Mouse (Mus musculus) MEL (cell line): ENCODE data around the gene Smoc1.

ENCODE experiments used
- CTCF ChIP-seq, 3 experiments: IDR thresholded peaks in 2 of 3; conservative IDR thresholded peaks in 1 of 3; 2 replicates each; pipeline ENCODE4 v1.5.1; 2011 to 2012; ENCODE audit warnings: low read length in 3 of 3, low read depth in 2 of 3, mild to moderate bottlenecking in 2 of 3, improper control_type of control experiment in 1 of 3, inconsistent platforms in 1 of 3, mixed read lengths in 1 of 3, moderate library complexity in 1 of 3; ENCODE audit not compliant: control insufficient read depth in 1 of 3, insufficient read depth in 1 of 3, poor library complexity in 1 of 3, severe bottlenecking in 1 of 3
- KAT2A ChIP-seq: conservative IDR thresholded peaks from 2 replicates; pipeline ENCODE4 v1.6.1; 2012; ENCODE audit warnings: low read depth, low read length, improper control_type of control experiment, inconsistent platforms
- MYC ChIP-seq: IDR thresholded peaks from 2 replicates; pipeline ENCODE4 v1.6.1; 2011; ENCODE audit warnings: low read depth, mild to moderate bottlenecking, low read length, improper control_type of control experiment, moderate library complexity
- POLR2AphosphoS5 ChIP-seq: IDR thresholded peaks from 2 replicates; pipeline ENCODE4 v1.6.1; 2012; ENCODE audit warnings: low read depth, borderline replicate concordance, mild to moderate bottlenecking, inconsistent platforms, low read length, moderate library complexity, mixed read lengths
- RAD21 ChIP-seq: IDR thresholded peaks from 2 replicates; pipeline ENCODE4 v1.6.1; 2011; ENCODE audit warnings: mild to moderate bottlenecking, low read depth, low read length, improper control_type of control experiment
- TCF12 ChIP-seq: IDR thresholded peaks from 2 replicates; pipeline ENCODE4 v1.6.1; 2014; ENCODE audit warnings: low read depth, mild to moderate bottlenecking, inconsistent platforms, low read length, improper control_type of control experiment, moderate library complexity
- ZKSCAN1 ChIP-seq: IDR thresholded peaks from 2 replicates; pipeline ENCODE4 v1.6.1; 2012; ENCODE audit warnings: low read depth, mild to moderate bottlenecking, inconsistent platforms, low read length, improper control_type of control experiment, moderate library complexity

GRCm38 (mm10) chr12:81130692-81131091 lies 104.1 kb downstream of the Smoc1 start:
- no peak for TF ChIP-seq TCF12
- no peak for TF ChIP-seq CTCF (IDR thresholded peaks at IDR 0.05 in 2 of 3, conservative IDR thresholded peaks at IDR 0.05 in 1 of 3; ENCODE audit: control insufficient read depth in 1 of 3, insufficient read depth in 1 of 3, low read depth in 2 of 3, low read length in 3 of 3, poor library complexity in 1 of 3, severe bottlenecking in 1 of 3)
- TF ChIP-seq POLR2AphosphoS5, result no peak
- TF ChIP-seq MYC, result no peak
- no peak for TF ChIP-seq RAD21
- no peak for TF ChIP-seq KAT2A
- TF ChIP-seq ZKSCAN1, result no peak
